Mouse (Mus musculus) neural tube, embryonic 13.5 days (tissue): ENCODE data around the gene Msto1. TPM values are rescaled to one million over a fixed set of nuclear protein-coding genes. Genes with fewer than 3 reads are reported as not detected.
"Not testable (repeated sequence)": the region's sequence is repeated elsewhere in the genome, so short reads cannot be mapped to it uniquely, and the experiment has no call there.

Experiments
- ATAC-seq: fragments of 200-750 bp; cut with Nextera tagmentation; 2 replicates; pipeline ENCODE4 v1.8.0; 2017; ENCODE audit warnings: low read depth, mild to moderate bottlenecking, moderate TSS enrichment, moderate library complexity
- H3K27ac ChIP-seq: fragments of 300-500 bp; sonication (generic); replicated peaks from 2 replicates; pipeline ENCODE4 v1.5.1; 2015; ENCODE audit warnings: moderate library complexity, mild to moderate bottlenecking, inconsistent platforms
- H3K27me3 ChIP-seq: fragments of 300-500 bp; sonication (generic); 2 replicates; pipeline ENCODE4 v1.6.1; 2015; ENCODE audit warnings: mild to moderate bottlenecking, inconsistent platforms
- H3K36me3 ChIP-seq: fragments of 300-500 bp; sonication (generic); 2 replicates; pipeline ENCODE4 v1.6.1; 2015; ENCODE audit warnings: mild to moderate bottlenecking, inconsistent platforms
- H3K4me1 ChIP-seq: fragments of 300-500 bp; sonication (generic); replicated peaks from 2 replicates; pipeline ENCODE4 v1.6.1; 2015; ENCODE audit warnings: inconsistent platforms
- H3K4me2 ChIP-seq: fragments of 300-500 bp; sonication (generic); 2 replicates; pipeline ENCODE4 v1.6.1; 2015; ENCODE audit warnings: inconsistent platforms, mild to moderate bottlenecking, moderate library complexity
- H3K4me3 ChIP-seq: fragments of 300-500 bp; sonication (generic); 2 replicates; pipeline ENCODE4 v1.5.1; 2015; ENCODE audit warnings: mild to moderate bottlenecking, inconsistent platforms
- H3K9ac ChIP-seq: fragments of 300-500 bp; sonication (generic); 2 replicates; pipeline ENCODE4 v1.6.1; 2015; ENCODE audit warnings: moderate library complexity, mild to moderate bottlenecking, inconsistent platforms
- H3K9me3 ChIP-seq: fragments of 300-500 bp; sonication (generic); 2 replicates; pipeline ENCODE4 v1.6.1; 2016; ENCODE audit warnings: inconsistent platforms
- WGBS: fragments of 180-500 bp; shearing (Covaris S2); methylation state at CpG from one replicate; pipeline ENCODE4 v1.1.7; 2015; 5-methylcytosine and 5-hydroxymethylcytosine counted together
- polyA plus RNA-seq: library from polyadenylated mRNA; unstranded; fragments of >200 nt; fragmentation: Nextera tagmentation; extraction: Ambion mirVana; gene quantifications from 2 replicates; pipeline ENCODE4 v1.2.1, GENCODE M21; 2015

Gene Msto1
- polyA plus RNA-seq, 1 experiment from 2014 or later: 45.3 TPM

GRCm38 (mm10) chr3:88882536-88882935 lies 31.3 kb downstream of the Msto1 start:
- H3K27me3 ChIP-seq, ATAC-seq, H3K4me1 ChIP-seq, H3K4me3 ChIP-seq, H3K4me2 ChIP-seq, H3K36me3 ChIP-seq, H3K9ac ChIP-seq, H3K27ac ChIP-seq, H3K9me3 ChIP-seq: not testable (repeated sequence)
- WGBS: 96% methylated on average over 4 of the region's 4 CpGs

- not testable (repeated sequence) for H3K4me2 ChIP-seq, H3K9ac ChIP-seq, H3K27me3 ChIP-seq, H3K9me3 ChIP-seq, H3K4me1 ChIP-seq, H3K27ac ChIP-seq, ATAC-seq, H3K4me3 ChIP-seq
- peaks cover 28% of the 10 kb centered on the region for H3K36me3 ChIP-seq
- 100% methylated on average over 2 of the region's 4 CpGs for WGBS
These were observed 45.4 kb downstream of the Msto1 start for GRCm38 (mm10) chr3:88868449-88868848.

DNA sequence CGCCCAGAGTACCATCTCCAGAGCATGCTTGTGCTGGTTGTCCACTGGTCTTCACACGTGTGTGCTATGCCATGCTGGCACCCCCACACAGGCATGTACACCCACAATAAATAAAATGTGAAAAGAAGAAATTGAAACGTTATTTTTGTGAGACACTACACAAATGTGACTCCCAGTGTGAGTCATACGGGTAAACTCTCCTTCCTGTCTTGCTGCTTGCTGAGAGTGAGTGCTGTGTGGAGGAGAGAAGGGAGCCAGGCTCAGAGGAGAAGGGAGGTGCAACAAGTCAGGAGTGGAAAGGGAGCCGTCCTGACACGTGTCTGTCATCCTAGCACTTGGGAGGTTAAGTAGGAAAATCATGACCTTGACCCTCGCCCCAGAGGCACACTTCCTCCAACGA lies 46.6 kb downstream of the Msto1 start:
- ATAC-seq, H3K9ac ChIP-seq, H3K4me3 ChIP-seq, H3K27me3 ChIP-seq, H3K4me1 ChIP-seq, H3K4me2 ChIP-seq, H3K27ac ChIP-seq, H3K9me3 ChIP-seq: not testable (repeated sequence)
- peaks cover 40% of the 10 kb centered on the region for H3K36me3 ChIP-seq
- WGBS: no CpG with 5 or more reads among the region's 8 CpGs

GRCm38 (mm10) chr3:88866735-88867134 lies 47.1 kb downstream of the Msto1 start:
- H3K4me2 ChIP-seq, H3K9ac ChIP-seq, H3K27me3 ChIP-seq, ATAC-seq, H3K4me1 ChIP-seq, H3K27ac ChIP-seq, H3K4me3 ChIP-seq, H3K9me3 ChIP-seq: not testable (repeated sequence)
- H3K36me3 ChIP-seq: peaks cover 45% of the 10 kb centered on the region
- no CpG with 5 or more reads among the region's 3 CpGs for WGBS

DNA sequence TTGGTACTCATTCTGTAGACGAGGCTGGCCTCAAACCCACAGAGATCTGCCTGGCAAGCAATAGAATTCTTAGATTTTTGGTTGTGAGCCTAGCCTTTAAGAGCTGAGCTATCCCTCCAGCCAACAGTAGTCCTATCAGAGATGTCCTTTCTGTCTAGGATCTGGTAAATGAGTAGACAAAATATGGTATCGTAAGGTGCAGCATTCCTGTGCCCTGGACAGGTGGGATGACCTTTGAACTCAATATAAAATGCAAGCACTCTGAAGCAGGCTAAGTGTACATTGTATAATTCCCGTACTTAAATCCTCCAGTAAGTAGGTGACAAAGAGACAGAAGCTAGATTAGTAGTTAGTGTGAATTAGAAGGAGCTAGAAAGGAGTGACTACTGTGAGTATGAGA lies 51.7 kb downstream of the Msto1 start:
- Histone ChIP-seq H3K36me3 (peaks cover 88% of the 10 kb centered on the region), H3K4me2 (no peak overlapping the region), H3K4me1 (no peaks in the 10 kb centered on the region), H3K9me3 (no peaks in the 10 kb centered on the region), H3K27ac (no peak overlapping the region), H3K27me3 (no peaks in the 10 kb centered on the region), H3K9ac (no peak overlapping the region), H3K4me3 (no peak overlapping the region)
- no peak for ATAC-seq
- WGBS: 96% methylated on average over 3 of the region's 3 CpGs

DNA sequence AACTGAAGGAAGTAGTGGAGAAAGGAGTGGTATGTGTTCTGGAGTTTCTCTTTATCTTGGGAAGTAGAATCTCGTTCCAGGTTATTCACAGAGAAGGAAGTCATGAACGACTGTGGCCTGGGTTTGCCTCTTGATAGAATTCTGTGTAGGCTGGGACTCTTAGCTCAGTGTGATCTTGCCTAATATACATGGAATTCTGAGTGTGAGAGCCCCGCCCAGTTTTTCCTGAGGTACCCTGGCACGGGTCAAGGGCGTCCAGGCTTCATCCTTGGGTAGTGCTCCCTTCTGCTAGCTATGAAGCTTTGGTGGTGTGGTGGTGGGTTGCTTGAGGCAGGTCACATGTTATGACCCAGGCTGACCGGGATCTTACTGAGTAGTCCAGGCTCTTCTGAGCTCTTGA lies 58.0 kb downstream of the Msto1 start:
- ATAC-seq: no peak
- H3K4me1 ChIP-seq: no peaks in the 10 kb centered on the region
- no peaks in the 10 kb centered on the region for H3K27me3 ChIP-seq
- H3K27ac ChIP-seq: no peak overlapping the region
- WGBS: 91% methylated on average over 6 of the region's 6 CpGs
- H3K9me3 ChIP-seq: no peaks in the 10 kb centered on the region
- no peak overlapping the region for H3K4me3 ChIP-seq
- no peak overlapping the region for H3K9ac ChIP-seq
- H3K4me2 ChIP-seq: no peak overlapping the region
- H3K36me3 ChIP-seq: peaks cover 65% of the 10 kb centered on the region

Other genes with a start within 250 kb of the Msto1 start
- gene Khdc4, start 228.2 kb downstream of the Msto1 start, polyA plus RNA-seq: 95.0 and 104 TPM in 2 replicates
- gene Rit1, start 197.2 kb downstream of the Msto1 start, polyA plus RNA-seq: 60.7 and 65.0 TPM in 2 replicates
- gene Syt11, start 138.8 kb downstream of the Msto1 start, polyA plus RNA-seq: 234 and 259 TPM in 2 replicates
- gene Gon4l, start 78.8 kb downstream of the Msto1 start, polyA plus RNA-seq: 11.5 and 12.3 TPM in 2 replicates
- 19.1 and 20.6 TPM in 2 replicates for gene Ash1l, start 36.6 kb upstream of the Msto1 start, polyA plus RNA-seq
- gene Dap3, start 37.2 kb upstream of the Msto1 start, polyA plus RNA-seq: 145 and 152 TPM in 2 replicates
- 83.4 and 91.9 TPM in 2 replicates for gene Rusc1, start 179.3 kb upstream of the Msto1 start, polyA plus RNA-seq
- 0.15 TPM in 1 of 2 replicates, not detected in the other for gene Gm43738, start 187.1 kb upstream of the Msto1 start, polyA plus RNA-seq
- gene Fdps, start 188.0 kb upstream of the Msto1 start, polyA plus RNA-seq: 329 and 357 TPM in 2 replicates
- gene Pklr, start 222.1 kb upstream of the Msto1 start, polyA plus RNA-seq: 0.14 and 0.46 TPM in 2 replicates
- gene Hcn3, start 246.2 kb upstream of the Msto1 start, polyA plus RNA-seq: 34.6 and 35.6 TPM in 2 replicates